Mouse (Mus musculus): Measurements from ENCODE around the gene Haus8. TPM values are rescaled to one million over a fixed set of nuclear protein-coding genes. Genes with fewer than 3 reads are reported as not detected.
"Not testable (repeated sequence)": the region's sequence is repeated elsewhere in the genome, so short reads cannot be mapped to it uniquely, and the experiment has no call there.

Haus8 gene
- 13.3 and 15.9 TPM in 2 replicates for polyA plus RNA-seq (2012; rRNA removed)

GRCm38 (mm10) chr8:71272286-71273150 lies at the start of gene Haus8, which contains the start of gene Myo9b:
Haus8 (minus strand) TSS chr8:71272934.
Myo9b (plus strand) TSS chr8:71272714.
- peak; percentile 39; the same call in 1 of the 2 replicates for TF ChIP-seq CTCF (IDR thresholded peaks at IDR 0.05; ENCODE audit: extremely low read depth, insufficient read depth, insufficient read length, insufficient replicate concordance)
- TF ChIP-seq POLR2A (IDR thresholded peaks at IDR 0.05; ENCODE audit: low read depth, low read length), result peak; percentile 76
- peak within 1 kb of the TSS; percentile 77 for H3K4me3 ChIP-seq (ENCODE audit: extremely low read depth, insufficient read depth, insufficient read length)
- H3K36me3 ChIP-seq (ENCODE audit: control insufficient read depth, insufficient read depth, low read length), result no peaks in the 10 kb centered on the region
- WGBS, result 1% methylated on average over 84 of the region's 84 CpGs
- H3K27ac ChIP-seq (ENCODE audit: insufficient read depth, low read length), result peak within 1 kb of the TSS; percentile 67
- peaks cover 10% of the 10 kb centered on the region; the same call in 1 of the 2 replicates for H3K4me1 ChIP-seq (ENCODE audit: control insufficient read depth, insufficient read depth, insufficient read length)
- no peaks in the 10 kb centered on the region for H3K27me3 ChIP-seq (ENCODE audit: control insufficient read depth, insufficient read depth, low read length)
- DNase-seq (ENCODE audit: low read depth in 1 of 2, low spot score in 2 of 2), result peak; percentile 97 to 98

GRCm38 (mm10) chr8:71319760-71320159 lies 47.0 kb upstream of the Haus8 start:
- not testable (repeated sequence) for H3K27me3 ChIP-seq (ENCODE audit: control insufficient read depth, insufficient read depth, low read length); H3K4me1 ChIP-seq (ENCODE audit: control insufficient read depth, insufficient read depth, insufficient read length); H3K27ac ChIP-seq (ENCODE audit: insufficient read depth, low read length); H3K4me3 ChIP-seq (ENCODE audit: extremely low read depth, insufficient read depth, insufficient read length); DNase-seq (ENCODE audit: low read depth in 1 of 2, low spot score in 2 of 2)
- peaks cover 32% of the 10 kb centered on the region for H3K36me3 ChIP-seq (ENCODE audit: control insufficient read depth, insufficient read depth, low read length)
- 73% methylated on average over 2 of the region's 2 CpGs for WGBS

- not testable (repeated sequence) for H3K4me1 ChIP-seq (ENCODE audit: control insufficient read depth, insufficient read depth, insufficient read length); DNase-seq (ENCODE audit: low read depth in 1 of 2, low spot score in 2 of 2); H3K4me3 ChIP-seq (ENCODE audit: extremely low read depth, insufficient read depth, insufficient read length); H3K27me3 ChIP-seq (ENCODE audit: control insufficient read depth, insufficient read depth, low read length); H3K27ac ChIP-seq (ENCODE audit: insufficient read depth, low read length)
- H3K36me3 ChIP-seq (ENCODE audit: control insufficient read depth, insufficient read depth, low read length), result peaks cover 24% of the 10 kb centered on the region
- WGBS, result 75% methylated on average over 5 of the region's 5 CpGs
Observed at GRCm38 (mm10) chr8:71318610-71319009, 45.9 kb upstream of the Haus8 start.

GRCm38 (mm10) chr8:71316486-71317031 lies 43.8 kb upstream of the Haus8 start:
- H3K4me1 ChIP-seq (ENCODE audit: control insufficient read depth, insufficient read depth, insufficient read length), result no peaks in the 10 kb centered on the region
- TF ChIP-seq CTCF (IDR thresholded peaks at IDR 0.05; ENCODE audit: extremely low read depth, insufficient read depth, insufficient read length, insufficient replicate concordance), result no peak
- TF ChIP-seq POLR2A (IDR thresholded peaks at IDR 0.05; ENCODE audit: low read depth, low read length), result no peak
- H3K27ac ChIP-seq (ENCODE audit: insufficient read depth, low read length), result no peak overlapping the region
- H3K27me3 ChIP-seq (ENCODE audit: control insufficient read depth, insufficient read depth, low read length), result no peaks in the 10 kb centered on the region
- H3K36me3 ChIP-seq (ENCODE audit: control insufficient read depth, insufficient read depth, low read length), result peaks cover 8% of the 10 kb centered on the region
- no peak for DNase-seq (ENCODE audit: low read depth in 1 of 2, low spot score in 2 of 2)
- no peak overlapping the region for H3K4me3 ChIP-seq (ENCODE audit: extremely low read depth, insufficient read depth, insufficient read length)

- H3K4me1 ChIP-seq (ENCODE audit: control insufficient read depth, insufficient read depth, insufficient read length), result no peaks in the 10 kb centered on the region
- no peaks in the 10 kb centered on the region for H3K27me3 ChIP-seq (ENCODE audit: control insufficient read depth, insufficient read depth, low read length)
- TF ChIP-seq CTCF (IDR thresholded peaks at IDR 0.05; ENCODE audit: extremely low read depth, insufficient read depth, insufficient read length, insufficient replicate concordance) (no peak), POLR2A (IDR thresholded peaks at IDR 0.05; ENCODE audit: low read depth, low read length) (no peak)
- H3K27ac ChIP-seq (ENCODE audit: insufficient read depth, low read length), result no peak overlapping the region
- DNase-seq (ENCODE audit: low read depth in 1 of 2, low spot score in 2 of 2), result no peak
- peaks cover 8% of the 10 kb centered on the region for H3K36me3 ChIP-seq (ENCODE audit: control insufficient read depth, insufficient read depth, low read length)
- H3K4me3 ChIP-seq (ENCODE audit: extremely low read depth, insufficient read depth, insufficient read length), result no peak overlapping the region
- 93% methylated on average over 5 of the region's 5 CpGs for WGBS
Observed at GRCm38 (mm10) chr8:71315972-71316371, 43.2 kb upstream of the Haus8 start.

GRCm38 (mm10) chr8:71313951-71314350 lies 41.2 kb upstream of the Haus8 start:
- Histone ChIP-seq H3K4me1 (ENCODE audit: control insufficient read depth, insufficient read depth, insufficient read length) (peaks cover 6% of the 10 kb centered on the region; the same call in 1 of the 2 replicates), H3K36me3 (ENCODE audit: control insufficient read depth, insufficient read depth, low read length) (peaks cover 8% of the 10 kb centered on the region), H3K27me3 (ENCODE audit: control insufficient read depth, insufficient read depth, low read length) (no peaks in the 10 kb centered on the region), H3K4me3 (ENCODE audit: extremely low read depth, insufficient read depth, insufficient read length) (no peak overlapping the region), H3K27ac (ENCODE audit: insufficient read depth, low read length) (no peak overlapping the region; the same call in 1 of the 2 replicates)
- 83% methylated on average over 2 of the region's 2 CpGs for WGBS
- TF ChIP-seq CTCF (IDR thresholded peaks at IDR 0.05; ENCODE audit: extremely low read depth, insufficient read depth, insufficient read length, insufficient replicate concordance) (no peak), POLR2A (IDR thresholded peaks at IDR 0.05; ENCODE audit: low read depth, low read length) (no peak)
- no peak for DNase-seq (ENCODE audit: low read depth in 1 of 2, low spot score in 2 of 2)

- no peak overlapping the region for H3K27ac ChIP-seq (ENCODE audit: insufficient read depth, low read length)
- no peak for DNase-seq (ENCODE audit: low read depth in 1 of 2, low spot score in 2 of 2)
- 86% methylated on average over 1 of the region's 1 CpGs for WGBS
Observed at GRCm38 (mm10) chr8:71312700-71313099, 40.0 kb upstream of the Haus8 start.

More at GRCm38 (mm10) chr8:71312700-71313099, 40.0 kb upstream of the Haus8 start:
- TF ChIP-seq CTCF (IDR thresholded peaks at IDR 0.05; ENCODE audit: extremely low read depth, insufficient read depth, insufficient read length, insufficient replicate concordance) (no peak), POLR2A (IDR thresholded peaks at IDR 0.05; ENCODE audit: low read depth, low read length) (no peak)
- Histone ChIP-seq H3K36me3 (ENCODE audit: control insufficient read depth, insufficient read depth, low read length) (peaks cover 8% of the 10 kb centered on the region), H3K27me3 (ENCODE audit: control insufficient read depth, insufficient read depth, low read length) (no peaks in the 10 kb centered on the region), H3K4me1 (ENCODE audit: control insufficient read depth, insufficient read depth, insufficient read length) (peaks cover 6% of the 10 kb centered on the region; the same call in 1 of the 2 replicates), H3K4me3 (ENCODE audit: extremely low read depth, insufficient read depth, insufficient read length) (no peak overlapping the region)
